Mouse (Mus musculus): ENCODE measurements around the gene Gm26657.

GRCm38 (mm10) chr4:56696401-56696800 is 43.5 kb upstream of the Gm26657 start:
- TF ChIP-seq MAX (IDR thresholded peaks at IDR 0.05) (no peak), CTCF (IDR thresholded peaks at IDR 0.05; ENCODE audit: control insufficient read depth, insufficient read depth, insufficient read length) (no peak), MYOD1 (IDR thresholded peaks at IDR 0.05; ENCODE audit: control insufficient read depth, insufficient read length, low read depth) (no peak)

All from C2C12 (cell line).